Mouse (Mus musculus) spleen, adult 2 months (tissue): ENCODE measurements around the gene Adgrf3.

ENCODE experiments used
- CTCF ChIP-seq: fragments of 200-500 bp; IDR thresholded peaks from 2 replicates; pipeline ENCODE4 v1.5.1; 2011; ENCODE audit warnings: mild to moderate bottlenecking, inconsistent platforms; ENCODE audit not compliant: insufficient read depth, insufficient read length, insufficient replicate concordance; ENCODE audit errors: extremely low read depth
- POLR2A ChIP-seq: fragments of 200-500 bp; IDR thresholded peaks from 2 replicates; pipeline ENCODE4 v1.6.1; 2011; ENCODE audit warnings: low read depth, low read length, inconsistent platforms

DNA sequence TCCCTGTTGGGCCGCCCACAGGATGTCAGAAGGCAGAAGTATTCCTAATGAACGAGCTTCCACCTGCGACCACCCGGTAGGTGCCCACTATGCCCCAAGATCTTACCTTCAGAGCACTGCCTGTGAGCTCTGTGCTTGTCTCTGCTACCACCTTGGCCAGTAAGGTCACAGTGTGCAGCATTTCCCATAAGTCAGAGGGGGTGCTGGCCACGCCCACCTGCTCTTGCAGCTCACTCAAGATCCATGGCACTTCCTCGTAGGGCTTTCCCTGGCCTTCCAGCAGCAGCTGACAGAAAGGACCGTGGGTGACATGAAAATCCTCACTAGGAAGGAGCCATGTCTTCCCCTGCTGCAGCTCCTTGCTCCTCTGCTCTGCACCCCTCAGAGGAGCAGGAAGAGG is 7.3 kb downstream of the Adgrf3 start:
- TF ChIP-seq POLR2A (no peak), CTCF (no peak)
